Mouse (Mus musculus) CH12.LX (cell line): ENCODE data around the gene Kcng4.

ENCODE experiments used
- CTCF ChIP-seq, 2 experiments: IDR thresholded peaks in 1 of 2; conservative IDR thresholded peaks in 1 of 2; 2 replicates each; pipeline ENCODE4 v1.5.1; 2011 to 2012; ENCODE audit warnings: low read depth in 2 of 2, low read length in 2 of 2, improper control_type of control experiment in 1 of 2, inconsistent platforms in 1 of 2, mild to moderate bottlenecking in 1 of 2, moderate library complexity in 1 of 2
- E2F4 ChIP-seq: IDR thresholded peaks from 2 replicates; pipeline ENCODE4 v1.6.1; 2011; ENCODE audit warnings: low read depth, low read length, improper control_type of control experiment; ENCODE audit not compliant: insufficient replicate concordance
- ELF1 ChIP-seq: IDR thresholded peaks from 2 replicates; pipeline ENCODE4 v1.6.1; 2014; ENCODE audit warnings: low read depth, mild to moderate bottlenecking, inconsistent platforms, low read length, improper control_type of control experiment
- EP300 ChIP-seq: IDR thresholded peaks from 2 replicates; pipeline ENCODE4 v1.6.1; 2011; ENCODE audit warnings: low read length, improper control_type of control experiment
- KAT2A ChIP-seq: IDR thresholded peaks from 2 replicates; pipeline ENCODE4 v1.6.1; 2012; ENCODE audit warnings: low read length, improper control_type of control experiment, inconsistent platforms; ENCODE audit not compliant: insufficient replicate concordance
- MAZ ChIP-seq: IDR thresholded peaks from 2 replicates; pipeline ENCODE4 v1.6.1; 2012; ENCODE audit warnings: low read depth, mild to moderate bottlenecking, inconsistent platforms, low read length, improper control_type of control experiment, moderate library complexity
- MXI1 ChIP-seq: IDR thresholded peaks from 2 replicates; pipeline ENCODE4 v1.6.1; 2011; ENCODE audit warnings: mild to moderate bottlenecking, low read depth, low read length, improper control_type of control experiment
- POLR2A ChIP-seq: IDR thresholded peaks from 2 replicates; pipeline ENCODE4 v1.6.1; 2011; ENCODE audit warnings: low read depth, mild to moderate bottlenecking, improper control_type of control experiment, low read length
- POLR2AphosphoS2 ChIP-seq: IDR thresholded peaks from 2 replicates; pipeline ENCODE4 v1.6.1; 2011; ENCODE audit warnings: low read depth, low read length, improper control_type of control experiment
- USF1 ChIP-seq: IDR thresholded peaks from 2 replicates; pipeline ENCODE4 v1.6.1; 2014; ENCODE audit warnings: low read depth, mild to moderate bottlenecking, inconsistent platforms, low read length, improper control_type of control experiment
- USF2 ChIP-seq: conservative IDR thresholded peaks from 2 replicates; pipeline ENCODE4 v1.6.1; 2011; ENCODE audit warnings: low read depth, low read length, improper control_type of control experiment

DNA sequence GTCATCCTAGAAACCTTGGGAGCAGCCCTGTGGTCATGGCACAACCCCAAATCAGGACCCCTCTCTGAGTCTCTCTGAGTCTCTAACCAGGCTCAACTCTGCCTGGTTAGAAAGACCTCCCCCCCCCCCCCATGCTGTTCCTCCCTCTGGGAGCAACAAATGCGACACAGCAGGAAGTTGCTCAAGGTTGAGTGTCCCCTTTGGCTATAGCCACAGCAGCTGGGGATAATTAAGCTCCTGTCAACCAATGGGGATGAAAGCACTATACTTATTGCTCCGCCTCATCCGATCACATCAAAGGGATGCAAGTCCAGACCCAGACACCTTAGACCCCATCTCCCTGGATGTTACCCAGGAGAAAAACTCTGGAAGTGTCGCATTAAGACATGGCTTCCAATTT, 12.9 kb downstream of the Kcng4 start:
- TF ChIP-seq CTCF (conservative IDR thresholded peaks at IDR 0.05 in 1 of 2, IDR thresholded peaks at IDR 0.05 in 1 of 2; ENCODE audit: low read depth in 2 of 2, low read length in 2 of 2) (no peak), POLR2AphosphoS2 (no peak), USF2 (no peak), MXI1 (no peak), EP300 (no peak), POLR2A (no peak), E2F4 (no peak), USF1 (no peak), KAT2A (no peak), MAZ (no peak), ELF1 (no peak)
